Mouse (Mus musculus): ENCODE results near the gene Il1r2.
A peak's percentile ranks its signal among the peaks of the same experiment; 100 is the strongest.

Gene Il1r2

GRCm38 (mm10) chr1:40133567-40133966 lies 59.7 kb downstream of the Il1r2 start:
- no peak for DNase-seq

- peak; percentile 26 for DNase-seq
These were observed 66.1 kb downstream of the Il1r2 start for GRCm38 (mm10) chr1:40139798-40140532.

- no peak for DNase-seq
These were observed 82.2 kb downstream of the Il1r2 start for GRCm38 (mm10) chr1:40156096-40156495.

- peak; percentile 15 for DNase-seq
These were observed 89.5 kb downstream of the Il1r2 start for GRCm38 (mm10) chr1:40163329-40163917.

- no peak for DNase-seq
These were observed 90.5 kb downstream of the Il1r2 start for GRCm38 (mm10) chr1:40164331-40164730.

GRCm38 (mm10) chr1:40167585-40167984 lies 93.7 kb downstream of the Il1r2 start:
- peak; percentile 55 for DNase-seq

GRCm38 (mm10) chr1:40171878-40172277 lies 98.0 kb downstream of the Il1r2 start:
- peak; percentile 18 for DNase-seq

- no peak for DNase-seq
These were observed 100.3 kb downstream of the Il1r2 start for GRCm38 (mm10) chr1:40174146-40174545.
